Mouse (Mus musculus): ENCODE results near the gene Sh3gl1. TPM values are rescaled to one million over a fixed set of nuclear protein-coding genes. Genes with fewer than 3 reads are reported as not detected.

Gene Sh3gl1
- polyA plus RNA-seq, 1 experiment from 2014 or later: 96.3 TPM

GRCm38 (mm10) chr17:55976255-55976862 is 60.1 kb downstream of the Sh3gl1 start:
- Histone ChIP-seq H3K4me2 (ENCODE audit: low read length) (no peak overlapping the region; the same call in 1 of the 2 replicates), H3K9me3 (ENCODE audit: control insufficient read depth, low read length) (no peaks in the 10 kb centered on the region)
- 16% methylated on average over 13 of the region's 13 CpGs for WGBS

GRCm38 (mm10) chr17:55971453-55971852 is 65.0 kb downstream of the Sh3gl1 start:
- Histone ChIP-seq H3K4me3 (replicated peaks; ENCODE audit: low read depth, low read length) (peak overlapping the region; percentile 67), H3K27me3 (ENCODE audit: control insufficient read depth, insufficient read depth, low read length) (no peaks in the 10 kb centered on the region), H3K9ac (replicated peaks; ENCODE audit: low read length) (peak overlapping the region; percentile 88), H3K4me2 (ENCODE audit: low read length) (peak overlapping the region; percentile 85), H3K9me3 (ENCODE audit: control insufficient read depth, low read length) (no peaks in the 10 kb centered on the region), H3K36me3 (ENCODE audit: control insufficient read depth, insufficient read depth, low read length) (peaks cover 23% of the 10 kb centered on the region), H3K27ac (replicated peaks; ENCODE audit: low read depth, low read length) (peak overlapping the region; percentile 93; the same call in 1 of the 2 replicates), H3K4me1 (ENCODE audit: control insufficient read depth, insufficient read depth, low read length) (peaks cover 34% of the 10 kb centered on the region)
- ATAC-seq (ENCODE audit: low FRiP score, low TSS enrichment): no peak
- no peak for DNase-seq
- WGBS: 18% methylated on average over 22 of the region's 22 CpGs

More at GRCm38 (mm10) chr17:55976255-55976862, 60.1 kb downstream of the Sh3gl1 start:
- DNase-seq: peak; percentile 92
- H3K36me3 ChIP-seq (ENCODE audit: control insufficient read depth, insufficient read depth, low read length): peaks cover 20% of the 10 kb centered on the region
- no peaks in the 10 kb centered on the region for H3K27me3 ChIP-seq (ENCODE audit: control insufficient read depth, insufficient read depth, low read length)
- no peak overlapping the region for H3K4me3 ChIP-seq (replicated peaks; ENCODE audit: low read depth, low read length)
- ATAC-seq (ENCODE audit: low FRiP score, low TSS enrichment): peak; percentile 79
- peaks cover 6% of the 10 kb centered on the region for H3K4me1 ChIP-seq (ENCODE audit: control insufficient read depth, insufficient read depth, low read length)
- peak overlapping the region; percentile 71 for H3K27ac ChIP-seq (replicated peaks; ENCODE audit: low read depth, low read length)
- 0 out of 2 replicates have a peak overlapping the region, but pooled peaks have one; percentile 26 for H3K9ac ChIP-seq (replicated peaks; ENCODE audit: low read length)

DNA sequence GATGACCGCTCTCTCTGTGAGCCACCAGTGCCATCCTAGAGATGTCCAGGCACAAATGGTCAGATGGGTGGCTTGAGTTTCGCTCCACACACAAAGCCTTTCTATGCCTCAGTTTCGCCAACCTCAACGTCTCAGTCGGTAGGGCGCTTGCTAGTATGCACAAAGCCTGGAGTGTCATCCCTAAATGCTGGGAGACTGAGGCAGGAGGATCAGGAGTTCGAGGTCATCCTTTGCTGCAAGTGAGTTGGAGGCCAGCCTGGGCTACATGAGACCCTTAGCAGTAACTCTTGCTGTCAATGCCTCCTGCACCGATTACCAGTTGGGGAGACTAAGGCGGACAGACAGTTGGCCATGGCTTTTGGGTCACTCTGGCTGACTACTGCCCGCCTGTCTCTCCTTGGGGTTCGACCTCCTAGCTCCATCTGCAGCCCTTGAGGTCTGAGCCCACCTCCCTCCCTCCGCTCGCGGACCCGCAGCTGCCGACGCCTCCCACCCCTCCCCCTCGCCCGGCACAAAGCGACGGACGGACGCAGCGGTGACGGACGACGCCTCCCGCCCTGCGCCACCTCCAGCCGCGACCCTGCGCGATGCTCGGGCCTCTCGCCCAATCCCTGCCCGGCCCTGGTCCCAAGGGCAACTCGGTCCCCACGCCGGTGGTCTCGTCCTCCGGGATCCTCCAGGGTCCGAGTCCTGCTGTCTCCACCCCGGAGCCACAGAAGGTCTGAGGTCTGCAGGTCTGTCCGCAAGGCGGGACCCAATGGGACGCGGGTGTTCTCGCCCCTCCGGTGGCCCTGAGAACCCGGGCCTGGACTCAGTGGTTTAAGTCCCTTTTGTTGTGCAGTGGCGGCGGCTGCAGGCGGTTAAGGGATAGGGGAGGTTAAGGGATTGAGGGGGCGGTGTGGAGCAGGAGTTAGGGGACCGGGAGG is 66.2 kb downstream of the Sh3gl1 start, which contains the start of gene Shd:
Gene Shd (plus strand): TSS at position 502 of the 926 bp plus-strand sequence.
- Histone ChIP-seq H3K27me3 (ENCODE audit: control insufficient read depth, insufficient read depth, low read length) (no peaks in the 10 kb centered on the region), H3K9me3 (ENCODE audit: control insufficient read depth, low read length) (no peaks in the 10 kb centered on the region), H3K27ac (replicated peaks; ENCODE audit: low read depth, low read length) (peak within 1 kb of the TSS; percentile 93), H3K4me1 (ENCODE audit: control insufficient read depth, insufficient read depth, low read length) (peaks cover 34% of the 10 kb centered on the region), H3K36me3 (ENCODE audit: control insufficient read depth, insufficient read depth, low read length) (peaks cover 30% of the 10 kb centered on the region), H3K4me2 (ENCODE audit: low read length) (peak within 1 kb of the TSS; percentile 85), H3K9ac (replicated peaks; ENCODE audit: low read length) (peak within 1 kb of the TSS; percentile 88), H3K4me3 (replicated peaks; ENCODE audit: low read depth, low read length) (peak within 1 kb of the TSS; percentile 67)
- DNase-seq (peak; percentile 83), ATAC-seq (ENCODE audit: low FRiP score, low TSS enrichment) (peak; percentile 76)
- WGBS: 6% methylated on average over 55 of the region's 55 CpGs

GRCm38 (mm10) chr17:55969560-55969959 is 66.9 kb downstream of the Sh3gl1 start:
- ATAC-seq (ENCODE audit: low FRiP score, low TSS enrichment) (peak; percentile 73), DNase-seq (peak; percentile 96)
- peaks cover 30% of the 10 kb centered on the region for H3K36me3 ChIP-seq (ENCODE audit: control insufficient read depth, insufficient read depth, low read length)
- peaks cover 34% of the 10 kb centered on the region for H3K4me1 ChIP-seq (ENCODE audit: control insufficient read depth, insufficient read depth, low read length)
- H3K4me2 ChIP-seq (ENCODE audit: low read length): peak overlapping the region; percentile 85
- no peaks in the 10 kb centered on the region for H3K9me3 ChIP-seq (ENCODE audit: control insufficient read depth, low read length)
- H3K4me3 ChIP-seq (replicated peaks; ENCODE audit: low read depth, low read length): peak overlapping the region; percentile 67
- WGBS: 7% methylated on average over 14 of the region's 14 CpGs
- peak overlapping the region; percentile 88; the same call in 1 of the 2 replicates for H3K9ac ChIP-seq (replicated peaks; ENCODE audit: low read length)
- H3K27ac ChIP-seq (replicated peaks; ENCODE audit: low read depth, low read length): peak overlapping the region; percentile 93
- no peaks in the 10 kb centered on the region for H3K27me3 ChIP-seq (ENCODE audit: control insufficient read depth, insufficient read depth, low read length)

DNA sequence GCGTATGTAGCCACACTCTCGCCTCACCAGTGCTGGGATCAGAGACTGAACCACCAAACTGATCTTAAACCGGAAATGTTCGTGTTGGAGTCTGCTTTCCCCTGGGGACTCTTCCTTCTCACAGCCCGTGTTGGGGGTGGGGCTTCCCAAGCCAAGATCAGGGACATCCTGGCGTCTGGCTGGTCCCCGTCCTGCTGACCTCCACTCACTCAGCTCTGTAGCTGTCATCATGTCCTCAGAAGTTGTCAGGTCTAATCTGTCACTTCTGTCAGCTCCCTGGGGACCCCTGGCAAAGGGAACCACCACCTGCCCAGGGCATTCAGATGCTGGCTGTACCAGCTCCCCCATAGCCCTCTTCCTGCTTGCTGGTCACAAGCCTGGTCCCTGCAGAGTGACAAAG is 68.2 kb downstream of the Sh3gl1 start:
- peak overlapping the region; percentile 16; the same call in 1 of the 2 replicates for H3K9ac ChIP-seq (replicated peaks; ENCODE audit: low read length)
- H3K9me3 ChIP-seq (ENCODE audit: control insufficient read depth, low read length): no peaks in the 10 kb centered on the region

GRCm38 (mm10) chr17:55967186-55967585 is 69.2 kb downstream of the Sh3gl1 start:
- Histone ChIP-seq H3K4me1 (ENCODE audit: control insufficient read depth, insufficient read depth, low read length) (peaks cover 34% of the 10 kb centered on the region), H3K27ac (replicated peaks; ENCODE audit: low read depth, low read length) (peak overlapping the region; percentile 93), H3K4me2 (ENCODE audit: low read length) (no peak overlapping the region), H3K36me3 (ENCODE audit: control insufficient read depth, insufficient read depth, low read length) (peaks cover 24% of the 10 kb centered on the region), H3K9me3 (ENCODE audit: control insufficient read depth, low read length) (no peaks in the 10 kb centered on the region), H3K9ac (replicated peaks; ENCODE audit: low read length) (0 out of 2 replicates have a peak overlapping the region, but pooled peaks have one; percentile 16), H3K4me3 (replicated peaks; ENCODE audit: low read depth, low read length) (no peak overlapping the region), H3K27me3 (ENCODE audit: control insufficient read depth, insufficient read depth, low read length) (no peaks in the 10 kb centered on the region)
- DNase-seq (no peak), ATAC-seq (ENCODE audit: low FRiP score, low TSS enrichment) (no peak)
- 92% methylated on average over 4 of the region's 4 CpGs for WGBS

More for the DNA sequence above, 68.2 kb downstream of the Sh3gl1 start:
- peak; percentile 35 for DNase-seq
- H3K27me3 ChIP-seq (ENCODE audit: control insufficient read depth, insufficient read depth, low read length): no peaks in the 10 kb centered on the region
- H3K36me3 ChIP-seq (ENCODE audit: control insufficient read depth, insufficient read depth, low read length): peaks cover 24% of the 10 kb centered on the region
- no peak for ATAC-seq (ENCODE audit: low FRiP score, low TSS enrichment)
- H3K4me2 ChIP-seq (ENCODE audit: low read length): no peak overlapping the region
- peaks cover 34% of the 10 kb centered on the region for H3K4me1 ChIP-seq (ENCODE audit: control insufficient read depth, insufficient read depth, low read length)
- peak overlapping the region; percentile 93 for H3K27ac ChIP-seq (replicated peaks; ENCODE audit: low read depth, low read length)
- WGBS: 34% methylated on average over 7 of the region's 7 CpGs
- H3K4me3 ChIP-seq (replicated peaks; ENCODE audit: low read depth, low read length): no peak overlapping the region

Other genes with a start within 250 kb of the Sh3gl1 start
- gene Zfp119a, start 157.7 kb downstream of the Sh3gl1 start, polyA plus RNA-seq (2014; fragmentation: Nextera tagmentation; extraction: Ambion mirVana): 14.2 and 15.3 TPM in 2 replicates
- gene Zfp959, start 144.5 kb downstream of the Sh3gl1 start, polyA plus RNA-seq (2014; fragmentation: Nextera tagmentation; extraction: Ambion mirVana): 17.8 and 18.8 TPM in 2 replicates
- 10.7 and 13.4 TPM in 2 replicates for gene Zfp119b, start 87.1 kb downstream of the Sh3gl1 start, polyA plus RNA-seq (2014; fragmentation: Nextera tagmentation; extraction: Ambion mirVana)
- 6.6 and 9.6 TPM in 2 replicates for gene Ebi3, start 84.0 kb downstream of the Sh3gl1 start, polyA plus RNA-seq (2014; fragmentation: Nextera tagmentation; extraction: Ambion mirVana)
- 20.0 and 21.4 TPM in 2 replicates for gene Yju2, start 77.5 kb downstream of the Sh3gl1 start, polyA plus RNA-seq (2014; fragmentation: Nextera tagmentation; extraction: Ambion mirVana)
- gene Shd, start 66.2 kb downstream of the Sh3gl1 start, polyA plus RNA-seq (2014; fragmentation: Nextera tagmentation; extraction: Ambion mirVana): 178 and 209 TPM in 2 replicates
- gene Fsd1, start 50.1 kb downstream of the Sh3gl1 start, polyA plus RNA-seq (2014; fragmentation: Nextera tagmentation; extraction: Ambion mirVana): 141 and 188 TPM in 2 replicates
- 5.1 and 5.5 TPM in 2 replicates for gene Stap2, start 31.1 kb downstream of the Sh3gl1 start, polyA plus RNA-seq (2014; fragmentation: Nextera tagmentation; extraction: Ambion mirVana)
- gene Mpnd, start 30.9 kb downstream of the Sh3gl1 start, polyA plus RNA-seq (2014; fragmentation: Nextera tagmentation; extraction: Ambion mirVana): 164 and 169 TPM in 2 replicates
- 3.3 and 4.8 TPM in 2 replicates for gene Chaf1a, start 3.8 kb upstream of the Sh3gl1 start, polyA plus RNA-seq (2014; fragmentation: Nextera tagmentation; extraction: Ambion mirVana)
- gene Ubxn6, start 38.4 kb upstream of the Sh3gl1 start, polyA plus RNA-seq (2014; fragmentation: Nextera tagmentation; extraction: Ambion mirVana): 74.9 and 79.5 TPM in 2 replicates
- gene Hdgfl2, start 43.0 kb upstream of the Sh3gl1 start, polyA plus RNA-seq (2014; fragmentation: Nextera tagmentation; extraction: Ambion mirVana): 106 and 113 TPM in 2 replicates
- 0.13 TPM in 2 replicates for gene Plin4, start 73.2 kb upstream of the Sh3gl1 start, polyA plus RNA-seq (2014; fragmentation: Nextera tagmentation; extraction: Ambion mirVana)
- gene Plin5, start 81.0 kb upstream of the Sh3gl1 start, polyA plus RNA-seq (2014; fragmentation: Nextera tagmentation; extraction: Ambion mirVana): 0.55 and 1.0 TPM in 2 replicates
- 0.15 and 0.34 TPM in 2 replicates for gene Lrg1, start 85.4 kb upstream of the Sh3gl1 start, polyA plus RNA-seq (2014; fragmentation: Nextera tagmentation; extraction: Ambion mirVana)
- 16.4 and 18.2 TPM in 2 replicates for gene Sema6b, start 103.7 kb upstream of the Sh3gl1 start, polyA plus RNA-seq (2014; fragmentation: Nextera tagmentation; extraction: Ambion mirVana)
- gene Tnfaip8l1, start 125.8 kb upstream of the Sh3gl1 start, polyA plus RNA-seq (2014; fragmentation: Nextera tagmentation; extraction: Ambion mirVana): 8.5 and 10.5 TPM in 2 replicates
- gene Mydgf, start 147.3 kb upstream of the Sh3gl1 start, polyA plus RNA-seq (2014; fragmentation: Nextera tagmentation; extraction: Ambion mirVana): 55.1 and 57.5 TPM in 2 replicates
- gene Dpp9, start 182.3 kb upstream of the Sh3gl1 start, polyA plus RNA-seq (2014; fragmentation: Nextera tagmentation; extraction: Ambion mirVana): 22.3 and 26.7 TPM in 2 replicates
- 16.9 and 21.4 TPM in 2 replicates for gene Fem1a, start 220.2 kb upstream of the Sh3gl1 start, polyA plus RNA-seq (2014; fragmentation: Nextera tagmentation; extraction: Ambion mirVana)
- 0.78 and 1.6 TPM in 2 replicates for gene Ticam1, start 240.2 kb upstream of the Sh3gl1 start, polyA plus RNA-seq (2014; fragmentation: Nextera tagmentation; extraction: Ambion mirVana)

Measured in midbrain, embryonic 14.5 days (tissue).